Mouse (Mus musculus) left cerebral cortex, postnatal 36 days (tissue): ENCODE measurements at regions not wholly inside any gene's neighbourhood (a gene's known extent, or its start where the extent isn't known, plus 50 kb on each side); places are given as distances from the start of the nearest gene placed in this dataset.
"Not testable (repeated sequence)": the region's sequence is repeated elsewhere in the genome, so short reads cannot be mapped to it uniquely, and the experiment has no call there.

ENCODE experiments used
- DNase-seq, 2 experiments: peaks; one replicate each; pipeline ENCODE4 v3.0.0; 2021 to 2022; ENCODE audit warnings: low spot score in 2 of 2, mixed read lengths in 1 of 2
- intact Hi-C: fragments of 180-260 bp; cut with DNase I; formaldehyde crosslinking; loops from one replicate; pipeline ENCODE4 v1.15.1; 2025

DNA sequence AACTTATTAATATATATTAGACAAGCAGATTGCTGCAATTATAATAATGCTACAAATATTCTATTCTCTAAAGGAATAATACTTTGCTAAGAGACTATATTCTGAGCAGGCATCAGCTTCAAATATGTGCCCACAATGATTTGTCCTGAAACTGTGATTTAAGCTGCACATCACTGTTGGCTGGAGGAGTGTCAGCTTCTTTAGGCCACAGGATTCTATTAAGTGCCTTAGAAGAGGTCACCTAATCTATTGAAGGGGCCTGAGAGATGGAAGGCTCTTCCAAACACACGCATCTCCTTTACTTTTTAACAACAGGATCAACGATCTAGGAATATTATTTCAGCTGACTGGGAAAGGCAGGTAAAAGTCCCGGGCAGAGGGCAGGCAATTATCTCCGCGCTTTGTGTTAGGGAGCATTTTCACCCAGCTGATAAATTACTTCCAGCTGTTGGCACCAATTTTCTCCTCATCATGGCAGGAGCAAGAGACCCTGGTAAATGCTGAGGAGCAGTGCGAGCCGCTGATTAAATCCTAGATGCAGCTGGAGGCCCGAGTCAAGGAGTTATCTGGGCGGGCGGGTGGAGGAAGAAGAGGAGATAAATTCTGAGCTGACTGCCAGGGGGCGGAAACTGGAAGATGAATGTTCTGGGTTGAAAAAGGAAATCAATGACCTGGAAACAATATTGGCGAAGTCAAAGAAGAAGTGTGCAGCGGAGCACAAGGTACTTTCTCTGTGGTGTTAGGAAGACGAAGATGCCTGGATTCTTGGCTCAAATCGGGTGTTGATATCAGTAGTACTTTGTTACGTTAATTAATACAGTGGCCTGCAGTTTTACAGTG, 290.9 kb upstream of the Ift57 start:
- DNase-seq, result no peak
- intact Hi-C loops, result no loop called here

DNA sequence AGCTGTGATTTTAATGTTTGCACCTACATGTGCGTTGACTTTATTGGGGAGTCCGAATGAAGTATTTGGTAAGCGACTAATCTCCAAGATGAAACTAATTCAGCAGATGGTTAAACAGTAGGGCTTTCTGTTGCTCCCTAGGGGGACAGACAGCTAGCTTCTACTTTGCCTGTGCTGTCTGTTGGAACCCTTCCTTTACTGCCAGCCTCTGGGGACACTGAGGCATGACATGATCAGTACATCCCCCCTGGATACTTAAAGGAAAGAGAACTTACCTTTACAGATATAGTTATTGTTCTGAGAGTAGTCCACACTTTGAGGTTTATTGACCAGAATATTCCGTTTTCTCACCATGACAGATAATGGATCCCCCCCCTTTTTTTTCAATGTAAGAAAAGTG, 289.8 kb upstream of the Ift57 start:
- DNase-seq, result no peak
- intact Hi-C loops, result no loop called here

DNA sequence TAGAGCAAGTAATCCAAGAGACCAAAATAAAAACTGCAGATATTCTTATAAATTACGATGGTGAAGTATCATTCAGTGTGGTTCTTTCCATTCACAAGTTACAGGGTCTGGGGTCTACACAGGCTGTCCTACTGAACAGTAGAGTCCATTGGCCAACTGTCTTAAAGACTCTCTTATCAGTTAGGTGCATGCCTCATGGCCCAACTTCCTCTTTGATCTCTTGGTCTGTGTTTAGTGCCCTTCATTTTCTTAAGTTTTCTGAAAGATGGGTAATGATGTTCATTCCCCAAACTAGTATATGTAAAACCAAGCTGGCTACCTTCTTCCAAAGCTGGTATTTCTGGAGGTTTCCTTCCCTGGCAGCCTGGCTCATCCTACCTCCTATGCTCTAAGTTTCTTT, 268.7 kb upstream of the Ift57 start:
- DNase-seq, result no peak

DNA sequence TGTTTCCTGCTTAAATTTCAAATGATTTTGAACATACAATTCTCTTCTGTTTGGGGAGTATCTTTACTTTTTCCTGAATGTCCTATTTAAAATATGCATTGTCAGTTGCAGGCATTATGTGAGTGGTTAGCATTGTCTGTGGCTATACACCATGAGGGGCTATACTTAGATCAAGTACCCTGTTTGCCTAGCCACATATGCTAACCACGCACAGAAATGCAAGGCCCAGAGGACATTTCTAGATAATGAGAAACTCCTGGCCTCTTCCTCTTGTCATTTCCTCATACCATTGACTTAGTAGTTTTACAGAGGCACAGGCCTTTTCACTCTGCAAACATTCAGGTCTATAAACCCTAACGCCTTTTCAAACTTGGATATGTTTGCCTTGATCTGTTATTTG, 267.1 kb upstream of the Ift57 start:
- intact Hi-C loops, result no loop called here
- DNase-seq, result no peak

More for the DNA sequence above, 268.7 kb upstream of the Ift57 start:
- intact Hi-C loops, result no loop called here

DNA sequence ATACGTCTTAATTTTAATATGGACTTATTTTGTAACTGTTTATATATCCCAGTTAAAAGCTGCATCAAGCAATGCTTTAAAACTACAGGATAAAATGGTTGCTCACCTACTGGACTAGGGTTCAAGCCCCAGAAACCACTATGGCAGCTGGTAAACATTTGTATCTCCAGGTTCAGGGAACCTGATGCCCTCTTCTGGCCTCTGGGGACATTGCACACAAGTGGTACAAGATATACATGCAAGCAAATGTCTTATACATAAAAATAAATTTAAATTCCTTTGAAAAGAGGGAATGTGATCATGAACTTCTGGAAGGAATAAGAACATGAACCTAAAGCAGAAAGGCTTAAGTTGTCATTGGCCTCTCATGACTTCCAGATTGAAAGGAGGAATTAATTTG, 257.8 kb upstream of the Ift57 start:
- intact Hi-C loops, result no loop called here
- no peak for DNase-seq

DNA sequence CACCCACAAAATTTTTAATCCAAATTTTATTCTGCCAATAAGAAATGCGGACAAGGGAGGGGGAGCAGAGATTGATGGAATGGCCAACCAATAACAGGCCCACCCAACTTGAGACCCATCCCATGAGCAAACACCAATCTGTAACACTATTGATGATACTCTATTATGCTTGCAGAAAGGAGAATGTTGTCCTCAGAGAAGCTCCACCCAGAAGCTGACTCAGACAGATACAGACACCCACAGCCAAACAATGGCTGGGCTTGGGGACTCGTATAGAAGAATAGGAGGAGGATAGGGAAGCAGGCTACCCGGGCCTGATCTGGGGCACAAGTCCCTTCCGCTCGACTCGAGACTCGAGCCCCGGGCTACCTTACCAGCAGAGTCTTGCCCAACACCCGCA, 251.7 kb upstream of the Ift57 start:
- DNase-seq, intact Hi-C loops: not testable (repeated sequence)

DNA sequence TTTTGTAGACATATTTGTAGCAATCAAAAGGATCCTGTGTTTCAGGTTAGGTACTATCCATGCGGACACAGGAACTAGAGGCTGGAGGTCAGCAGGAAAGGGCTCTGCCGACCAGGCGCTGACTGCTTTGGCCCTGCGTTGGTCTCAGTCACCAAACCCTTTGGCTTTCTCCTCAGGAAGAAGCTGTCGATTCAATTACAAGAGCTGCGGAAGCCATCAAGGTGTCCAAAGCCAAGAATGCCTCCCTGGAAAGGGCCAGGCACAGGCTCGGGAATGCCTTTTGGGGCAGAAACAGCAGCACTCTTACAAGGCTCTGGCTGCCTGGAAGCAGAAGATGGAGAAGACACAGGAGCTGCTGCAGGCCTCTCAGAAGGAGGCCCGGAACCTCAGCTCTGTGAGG, 205.2 kb upstream of the Ift57 start:
- intact Hi-C loops, result no loop called here
- DNase-seq, result no peak

DNA sequence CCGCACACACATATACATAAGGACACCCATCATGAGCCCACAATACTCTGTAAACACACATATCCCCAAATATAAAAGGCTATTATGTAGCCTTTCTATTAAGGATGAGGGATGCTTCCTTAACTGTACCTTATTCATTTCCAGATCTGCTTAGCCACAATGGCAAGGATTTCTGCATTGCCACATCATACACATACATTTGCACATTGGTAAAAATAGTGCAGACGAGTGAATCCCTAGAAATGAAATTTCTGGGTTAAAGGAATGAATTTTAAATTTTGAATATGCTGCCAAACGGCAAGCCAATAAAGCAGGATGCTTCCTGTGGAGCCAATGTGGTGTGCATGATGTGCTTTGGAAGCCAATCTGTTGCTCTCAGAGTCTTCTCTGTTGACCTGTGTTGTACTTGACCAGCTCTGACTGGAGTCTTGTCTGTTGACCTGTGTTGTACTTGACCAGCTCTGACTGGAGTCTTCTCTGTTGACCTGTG, 201.5 kb upstream of the Ift57 start:
- DNase-seq, result no peak
- intact Hi-C loops, result no loop called here

DNA sequence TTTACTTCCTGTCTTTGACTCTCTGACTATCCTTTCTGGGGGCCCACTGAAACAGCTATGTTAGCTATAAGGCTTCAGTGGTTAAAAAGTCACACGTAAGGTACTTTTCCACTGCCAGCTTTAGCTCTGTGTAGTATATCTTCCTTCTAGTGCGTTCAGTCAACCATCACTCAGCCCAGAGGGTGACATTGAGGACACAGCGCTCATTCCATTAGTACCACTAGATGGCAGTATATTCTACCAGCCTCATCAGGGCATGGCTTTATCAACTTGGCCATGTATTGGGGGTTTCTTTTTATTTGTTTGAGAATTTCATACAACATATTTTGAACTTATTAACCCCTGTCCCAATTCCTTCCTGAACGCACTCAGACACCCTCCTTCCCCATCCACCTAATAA, 198.2 kb upstream of the Ift57 start:
- DNase-seq, result no peak

DNA sequence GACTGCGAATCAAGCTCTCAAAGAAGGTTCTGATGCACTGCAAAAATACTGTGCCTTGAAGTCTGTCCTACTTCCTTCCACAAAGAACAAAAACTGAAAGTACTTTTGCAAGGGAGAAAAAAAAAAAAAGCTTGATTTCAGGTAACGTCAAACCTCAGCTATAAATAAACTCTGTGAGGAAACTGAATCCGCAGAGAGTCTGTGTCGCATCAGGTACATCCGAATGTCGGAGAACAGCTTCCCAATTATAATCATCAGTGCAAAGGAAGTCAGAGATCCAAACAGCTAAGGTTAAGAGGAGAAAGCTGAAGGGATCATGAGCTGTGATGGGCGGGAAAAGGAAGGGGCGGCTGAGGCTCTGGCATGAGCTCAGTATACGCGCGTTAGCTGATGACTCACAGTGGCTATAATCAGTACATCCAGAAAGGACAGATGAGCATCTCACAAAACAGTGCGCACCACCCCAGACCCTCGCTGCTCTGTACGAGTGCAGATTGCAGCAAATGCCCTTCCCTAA, 195.1 kb upstream of the Ift57 start:
- peak; percentile 50 to 53 for DNase-seq
- intact Hi-C loops, result loop anchor here (5.0 to 10.0 kb wide), 3 partner anchors 221 to 541 kb away; no protein-coding TSS in a partner anchor

More for the DNA sequence above, 198.2 kb upstream of the Ift57 start:
- intact Hi-C loops, result loop anchor here (5.0 to 10.0 kb wide), 3 partner anchors 224 to 544 kb away; no protein-coding TSS in a partner anchor

DNA sequence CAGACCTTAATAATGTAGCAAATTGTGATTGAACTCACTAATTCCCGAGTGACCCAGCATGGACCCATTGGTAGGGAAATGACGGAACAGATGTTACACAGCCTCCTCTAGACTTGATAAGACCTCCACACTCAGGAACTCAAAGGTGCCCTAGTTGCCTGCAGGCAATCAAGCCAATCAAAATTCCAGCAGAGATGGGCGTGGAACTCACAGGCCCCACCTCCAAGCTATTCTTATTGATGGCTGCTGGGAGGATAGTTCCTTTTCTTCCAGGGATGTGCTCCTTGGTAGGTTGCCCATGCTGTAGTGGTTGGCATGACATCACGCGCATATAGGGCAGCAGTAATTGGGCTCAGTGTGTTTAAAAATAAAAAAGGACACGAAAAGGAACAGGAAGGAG, 194.4 kb upstream of the Ift57 start:
- no peak for DNase-seq
- intact Hi-C loops, result loop anchor here (5.0 to 10.0 kb wide), 3 partner anchors 220 to 540 kb away; no protein-coding TSS in a partner anchor

DNA sequence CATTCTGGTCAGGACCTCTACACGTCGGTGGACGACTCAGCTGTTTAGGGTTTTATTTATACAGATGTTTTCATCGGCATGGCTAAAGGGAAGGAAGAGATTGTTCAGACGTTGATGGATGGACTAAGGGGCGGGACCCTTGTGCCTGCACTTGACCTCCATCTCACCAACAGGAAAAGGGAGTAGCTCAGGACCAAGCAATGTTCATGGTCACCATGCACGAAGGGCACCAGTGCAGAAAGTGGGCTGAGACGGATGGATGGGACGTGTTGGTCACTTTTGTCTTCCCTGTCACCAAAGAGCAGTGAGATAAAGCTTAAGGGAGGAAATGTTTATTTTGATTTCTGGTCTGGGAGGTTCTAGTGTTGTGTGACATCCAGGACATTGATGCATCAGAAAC, 193.8 kb upstream of the Ift57 start:
- intact Hi-C loops, result loop anchor here (10.0 kb wide), 2 partner anchors 220 to 540 kb away; no protein-coding TSS in a partner anchor
- no peak for DNase-seq

DNA sequence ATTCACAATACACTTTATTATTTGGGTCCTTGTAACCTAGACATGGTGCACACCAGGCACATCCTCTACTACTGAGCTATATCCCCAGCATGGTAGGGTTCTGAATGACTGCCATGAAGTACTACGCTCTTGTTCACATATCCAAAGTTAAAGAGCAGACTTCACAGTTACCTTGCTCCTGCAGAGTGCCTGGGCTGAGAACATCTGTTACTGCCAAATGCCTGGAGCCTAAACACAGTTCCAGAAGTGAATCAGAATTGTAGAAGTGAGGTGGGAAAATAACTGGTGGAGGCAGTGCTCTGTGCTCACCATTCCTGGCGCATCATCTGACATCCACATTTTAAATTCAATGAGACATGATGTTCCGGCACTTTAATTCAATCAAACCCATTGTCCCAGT, 180.2 kb upstream of the Ift57 start:
- peak; percentile 40 to 52 for DNase-seq
- intact Hi-C loops, result no loop called here

DNA sequence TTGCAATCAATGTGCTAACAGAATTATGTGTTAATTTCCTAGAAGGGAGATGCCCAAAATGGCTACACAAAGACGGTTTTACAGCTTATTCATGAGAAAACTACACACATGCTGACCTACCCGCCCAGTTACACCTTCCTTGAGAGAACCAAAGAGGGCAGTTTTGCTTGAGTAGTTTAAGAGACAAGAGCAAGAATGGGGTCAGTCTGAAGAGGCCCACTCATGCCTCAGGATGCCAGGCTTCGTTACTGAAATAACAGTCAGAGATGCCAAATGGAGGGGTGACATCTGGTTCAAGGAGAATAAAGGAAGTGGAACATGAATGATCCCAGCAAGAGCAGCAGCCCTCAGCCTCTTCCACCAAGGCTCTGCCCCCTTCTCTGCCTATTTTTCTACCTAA, 178.6 kb upstream of the Ift57 start:
- intact Hi-C loops, result loop anchor here (5.0 kb wide), 1 partner anchor 112 kb away; no protein-coding TSS in a partner anchor
- DNase-seq, result no peak

DNA sequence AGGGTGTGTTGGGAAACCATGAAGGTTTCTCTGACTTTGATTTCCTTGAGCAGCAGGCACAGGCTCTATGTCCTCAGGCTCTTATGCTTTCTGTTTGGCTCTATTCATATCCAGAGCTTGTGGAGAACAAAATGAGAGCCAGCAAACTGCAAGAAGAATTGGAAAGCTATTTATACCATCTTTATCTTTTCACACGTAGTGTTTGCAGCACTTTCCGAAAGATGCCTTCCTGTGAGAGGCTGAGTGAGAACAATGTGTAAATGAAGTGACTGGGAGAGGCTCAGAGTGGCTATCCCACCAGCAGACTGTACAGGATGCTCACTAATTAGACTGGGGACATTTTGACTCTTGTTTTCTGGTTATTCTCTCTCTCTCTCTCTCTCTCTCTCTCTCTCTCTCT, 177.3 kb upstream of the Ift57 start:
- intact Hi-C loops, result loop anchor here (5.0 kb wide), 1 partner anchor 111 kb away; no protein-coding TSS in a partner anchor
- no peak for DNase-seq

DNA sequence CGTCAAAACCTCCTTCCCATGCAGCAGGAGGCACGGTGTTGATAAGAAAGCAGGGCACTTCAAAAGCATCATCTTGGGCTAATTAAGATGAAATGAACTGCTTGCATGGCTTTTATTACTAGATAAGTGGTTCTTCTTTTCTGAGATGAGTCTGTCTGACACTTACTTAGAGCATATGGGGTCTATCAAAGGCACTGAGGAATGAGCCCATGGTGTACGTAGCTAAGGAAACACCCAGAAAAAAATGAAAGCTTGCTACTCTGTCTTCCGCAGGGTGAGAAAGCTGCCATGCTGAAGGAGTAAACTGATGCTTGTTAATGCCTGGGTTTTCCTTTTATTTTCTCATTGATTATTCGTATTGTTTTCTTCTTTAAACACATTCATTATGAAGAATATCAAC, 176.5 kb upstream of the Ift57 start:
- intact Hi-C loops, result loop anchor here (5.0 kb wide), 1 partner anchor 110 kb away; no protein-coding TSS in a partner anchor
- no peak for DNase-seq

DNA sequence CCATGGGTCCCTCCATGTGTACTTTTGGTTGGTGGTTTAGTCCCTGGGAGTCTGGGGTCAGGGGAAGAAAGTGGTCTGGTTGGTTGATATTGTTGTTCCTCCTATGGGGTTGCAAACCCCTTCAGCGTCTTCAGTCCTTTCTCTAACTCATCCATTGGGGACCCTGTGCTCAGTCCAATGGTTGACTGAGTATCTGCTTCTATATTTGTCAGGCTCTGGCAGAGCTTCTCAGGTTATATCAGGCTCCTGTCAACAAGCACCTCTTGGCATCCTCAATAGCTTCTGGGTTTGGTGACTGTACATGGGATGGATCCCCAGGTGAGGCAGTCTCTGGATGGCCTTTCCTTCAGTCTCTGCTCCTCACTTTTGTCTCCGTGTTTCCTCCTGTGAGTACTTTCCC, 170.4 kb upstream of the Ift57 start:
- DNase-seq, intact Hi-C loops: not testable (repeated sequence)

DNA sequence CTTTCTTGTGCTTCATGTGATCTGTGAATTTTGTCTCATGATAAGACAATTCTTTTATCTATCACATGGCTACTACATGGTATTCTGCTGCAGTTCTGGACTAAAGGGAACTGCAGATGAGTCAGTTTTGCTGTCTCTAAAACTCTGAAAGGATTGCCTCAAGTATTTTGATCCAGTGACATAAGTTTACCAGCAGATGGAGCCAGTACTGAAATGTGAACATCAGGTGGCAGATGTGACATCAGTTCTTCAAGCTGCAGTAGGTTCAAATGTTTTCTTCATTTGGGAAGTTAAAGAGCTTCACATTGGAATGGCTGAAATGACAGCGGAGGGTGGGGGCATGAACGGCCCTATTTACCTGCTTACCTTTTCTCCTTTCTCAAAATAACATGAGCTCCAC, 170.0 kb upstream of the Ift57 start:
- DNase-seq, result no peak
- intact Hi-C loops, result no loop called here

DNA sequence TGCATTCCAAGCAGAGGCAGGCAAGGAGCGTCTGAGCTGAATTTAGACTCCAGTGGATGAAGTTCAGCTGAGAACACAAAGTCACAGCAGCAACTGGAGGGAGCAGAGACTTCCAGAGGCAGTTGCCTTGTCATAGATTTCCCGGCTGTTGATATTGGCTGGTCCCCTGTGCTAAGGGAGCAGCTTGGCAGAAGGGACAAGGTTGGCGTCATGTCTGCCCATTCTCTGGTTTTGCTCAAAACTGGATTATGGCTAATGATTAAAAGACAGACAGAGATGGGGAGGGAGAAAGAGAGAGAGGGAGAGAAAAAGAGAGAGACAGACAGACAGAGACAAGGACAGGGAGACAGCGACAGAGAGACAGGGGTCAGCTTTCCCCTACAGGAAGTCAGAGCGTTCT, 169.0 kb upstream of the Ift57 start:
- DNase-seq, result no peak
- intact Hi-C loops, result no loop called here

DNA sequence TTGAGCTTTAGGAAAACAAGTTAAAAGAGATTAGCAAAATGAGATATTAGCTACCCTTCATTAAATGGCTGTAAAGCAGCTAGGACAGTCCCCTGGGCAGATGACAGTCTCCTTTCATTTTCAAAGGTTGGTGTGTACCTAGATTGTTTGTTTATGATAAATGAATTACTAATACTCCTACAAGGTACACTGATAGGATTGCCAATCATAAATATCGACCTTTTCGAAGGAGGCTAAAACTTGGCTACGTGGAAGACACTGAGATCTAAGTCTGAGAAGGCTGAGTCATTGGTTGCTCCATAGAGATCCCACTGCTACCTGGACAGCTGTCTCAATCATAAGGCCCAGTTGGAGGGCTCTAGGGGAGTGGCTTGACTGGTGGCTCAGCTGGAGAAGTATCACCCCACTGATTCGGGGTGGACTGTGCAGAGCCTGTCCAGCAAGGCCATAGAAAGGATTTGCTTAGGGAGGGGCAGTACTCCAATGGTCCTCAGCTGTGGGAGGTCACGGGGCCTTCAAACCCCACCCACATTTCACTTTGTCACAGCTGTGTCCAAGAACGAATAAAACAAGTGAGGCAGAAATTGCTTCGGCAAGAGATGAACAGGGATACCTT, 166.9 kb upstream of the Ift57 start:
- DNase-seq, result no peak
- intact Hi-C loops, result no loop called here
